Mouse (Mus musculus) liver, adult 2 months (tissue): ENCODE data around the gene Lrrn2.

Source experiments
- CTCF ChIP-seq: fragments of 200-500 bp; IDR thresholded peaks from 2 replicates; pipeline ENCODE4 v1.5.1; 2011; ENCODE audit warnings: low read depth, low read length, control low read depth
- POLR2A ChIP-seq: fragments of 200-500 bp; IDR thresholded peaks from 2 replicates; pipeline ENCODE4 v1.6.1; 2011; ENCODE audit warnings: low read length, control low read depth; ENCODE audit not compliant: insufficient read depth; ENCODE audit errors: extremely low read depth

DNA sequence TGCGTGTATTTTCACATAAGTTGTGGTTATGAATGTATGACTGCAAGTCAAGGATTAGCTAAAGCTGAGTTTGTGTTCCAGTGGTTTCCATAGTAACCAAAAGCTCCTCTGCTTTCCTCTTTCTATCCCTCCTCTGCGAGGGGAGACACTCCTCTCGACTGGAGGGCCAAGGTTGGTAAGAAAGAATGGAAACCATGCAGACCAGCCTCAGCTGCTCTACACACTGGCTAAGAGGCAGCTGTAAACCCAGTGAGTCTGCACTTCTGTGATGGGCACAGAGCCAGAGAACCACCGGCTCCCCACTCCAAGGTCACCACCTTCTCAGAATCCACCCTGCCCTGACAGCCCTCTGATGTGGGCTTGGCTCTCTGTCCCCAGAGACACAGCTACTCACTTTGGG lies 28.3 kb upstream of the Lrrn2 start:
- TF ChIP-seq CTCF (no peak), POLR2A (no peak)
